Mouse (Mus musculus) ES-E14 (cell line): ENCODE measurements around the gene Olfr307.
"Not testable (repeated sequence)": the region's sequence is repeated elsewhere in the genome, so short reads cannot be mapped to it uniquely, and the experiment has no call there.

Experiments
- CHD2 ChIP-seq: IDR thresholded peaks from 2 replicates; pipeline ENCODE4 v1.6.1; 2014; ENCODE audit warnings: mild to moderate bottlenecking, low read depth, low read length, inconsistent platforms
- HCFC1 ChIP-seq: IDR thresholded peaks from 2 replicates; pipeline ENCODE4 v1.6.1; 2012; ENCODE audit warnings: low read length, inconsistent platforms, borderline replicate concordance; ENCODE audit not compliant: insufficient read depth
- MAFK ChIP-seq: IDR thresholded peaks from 2 replicates; pipeline ENCODE4 v1.6.1; 2014; ENCODE audit warnings: mild to moderate bottlenecking, low read depth, low read length, inconsistent platforms; ENCODE audit not compliant: insufficient read depth
- ZC3H11A ChIP-seq: IDR thresholded peaks from 2 replicates; pipeline ENCODE4 v1.6.1; 2012; ENCODE audit warnings: low read depth, mild to moderate bottlenecking, inconsistent platforms, low read length, borderline replicate concordance
- ZNF384 ChIP-seq: IDR thresholded peaks from 2 replicates; pipeline ENCODE4 v1.6.1; 2012; ENCODE audit warnings: low read depth, low read length, inconsistent platforms

- not testable (repeated sequence) for TF ChIP-seq ZC3H11A, MAFK, HCFC1, CHD2, ZNF384
Measured at GRCm38 (mm10) chr7:86346296-86346695, 8.9 kb upstream of the Olfr307 start.
